Mouse (Mus musculus): ENCODE measurements around the gene Trim69. TPM values are rescaled to one million over a fixed set of nuclear protein-coding genes. Genes with fewer than 3 reads are reported as not detected.

The Trim69 gene
- polyA plus RNA-seq, 1 experiment from 2014 or later: not detected

DNA sequence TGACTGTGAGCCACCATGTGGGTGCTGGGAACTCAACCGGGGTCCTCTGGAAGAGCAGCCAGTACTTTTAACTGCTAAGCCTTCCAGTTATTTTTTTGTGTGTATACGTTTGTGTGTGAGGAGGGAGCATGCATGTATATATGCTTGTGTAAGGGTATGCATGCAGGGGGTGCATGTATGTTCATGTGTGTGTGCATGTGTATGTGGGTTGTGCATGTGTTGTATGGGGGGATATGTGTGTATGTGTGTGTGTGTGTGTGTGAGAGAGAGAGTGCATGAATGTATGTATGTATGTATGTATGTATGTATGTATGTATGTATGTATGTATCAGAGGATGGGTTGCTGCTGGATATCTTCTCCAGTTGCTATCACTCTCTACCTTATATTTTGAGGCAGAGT lies 6.0 kb upstream of the Trim69 start:
- no peak overlapping the region for H3K4me3 ChIP-seq
- no peak for ATAC-seq (ENCODE audit: insufficient number of reproducible peaks, insufficient read depth, low FRiP score, low TSS enrichment, low read depth)
- H3K9ac ChIP-seq: no peak overlapping the region
- no peaks in the 10 kb centered on the region for H3K27me3 ChIP-seq
- H3K9me3 ChIP-seq: no peaks in the 10 kb centered on the region
- peaks cover 28% of the 10 kb centered on the region for H3K36me3 ChIP-seq
- WGBS: 90% methylated on average over 2 of the region's 2 CpGs
- H3K27ac ChIP-seq: no peak overlapping the region
- no peak overlapping the region for H3K4me2 ChIP-seq
- peaks cover 15% of the 10 kb centered on the region for H3K4me1 ChIP-seq

DNA sequence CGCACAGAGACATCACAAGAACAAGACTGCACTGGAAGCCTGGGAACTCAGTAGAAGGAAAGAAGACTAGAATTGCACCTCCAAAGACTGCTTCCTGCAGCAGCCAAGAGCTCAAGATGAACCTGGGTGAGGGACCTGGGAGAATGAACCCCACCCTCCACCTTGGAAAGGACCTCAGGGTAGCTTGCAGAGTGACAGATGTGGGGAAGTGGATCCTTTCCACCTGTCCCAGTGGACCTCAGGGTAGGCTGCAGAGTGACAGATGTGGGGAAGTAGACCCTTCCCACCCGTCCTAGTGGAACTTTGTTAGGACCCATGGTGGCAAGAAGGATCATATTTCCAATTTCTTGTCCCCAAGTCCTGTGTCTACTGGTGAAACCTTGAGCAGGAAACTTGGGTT lies 5.2 kb upstream of the Trim69 start:
- Histone ChIP-seq H3K27ac (no peak overlapping the region), H3K9me3 (no peaks in the 10 kb centered on the region), H3K36me3 (peaks cover 28% of the 10 kb centered on the region), H3K4me1 (peaks cover 9% of the 10 kb centered on the region; the same call in 1 of the 2 replicates), H3K4me3 (no peak overlapping the region), H3K4me2 (no peak overlapping the region), H3K27me3 (no peaks in the 10 kb centered on the region), H3K9ac (no peak overlapping the region)
- 77% methylated on average over 2 of the region's 2 CpGs for WGBS
- no peak for ATAC-seq (ENCODE audit: insufficient number of reproducible peaks, insufficient read depth, low FRiP score, low TSS enrichment, low read depth)

DNA sequence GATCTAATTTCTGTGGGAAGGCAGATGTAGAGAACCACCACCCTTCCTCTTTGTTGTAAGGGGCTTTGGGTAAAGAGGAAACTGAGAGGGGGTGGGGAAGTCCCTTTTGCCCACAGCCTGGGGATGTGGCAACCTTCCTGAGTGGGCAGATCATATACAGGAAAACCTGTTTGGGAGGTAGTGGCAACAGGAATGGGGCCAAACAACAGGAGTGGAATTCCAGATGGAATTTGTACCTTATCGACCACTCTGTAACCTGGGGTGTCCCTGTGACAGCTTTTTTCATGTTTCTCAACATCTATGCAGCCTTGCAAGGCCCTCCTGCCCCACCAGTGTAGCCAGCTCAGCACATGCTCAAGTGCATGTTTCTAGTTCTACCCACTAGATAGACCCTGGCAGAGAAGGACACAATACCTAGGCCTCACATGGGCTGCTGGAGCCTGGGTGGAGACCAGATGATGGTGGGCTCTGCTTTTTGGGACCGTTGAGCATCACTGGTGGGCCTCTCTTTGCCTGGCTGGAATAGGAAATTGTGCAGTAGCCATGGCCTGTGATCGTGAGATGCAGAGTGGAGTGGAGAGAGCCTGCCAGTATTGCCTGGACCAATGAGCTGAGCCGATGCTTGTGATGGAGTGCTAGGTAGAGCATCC lies 4.3 kb upstream of the Trim69 start:
- no peak for ATAC-seq (ENCODE audit: insufficient number of reproducible peaks, insufficient read depth, low FRiP score, low TSS enrichment, low read depth)
- Histone ChIP-seq H3K36me3 (peaks cover 24% of the 10 kb centered on the region), H3K27me3 (no peaks in the 10 kb centered on the region), H3K9ac (no peak overlapping the region), H3K4me2 (no peak overlapping the region), H3K27ac (no peak overlapping the region), H3K4me1 (peaks cover 9% of the 10 kb centered on the region; the same call in 1 of the 2 replicates), H3K4me3 (no peak overlapping the region), H3K9me3 (no peaks in the 10 kb centered on the region)
- 90% methylated on average over 4 of the region's 4 CpGs for WGBS

DNA sequence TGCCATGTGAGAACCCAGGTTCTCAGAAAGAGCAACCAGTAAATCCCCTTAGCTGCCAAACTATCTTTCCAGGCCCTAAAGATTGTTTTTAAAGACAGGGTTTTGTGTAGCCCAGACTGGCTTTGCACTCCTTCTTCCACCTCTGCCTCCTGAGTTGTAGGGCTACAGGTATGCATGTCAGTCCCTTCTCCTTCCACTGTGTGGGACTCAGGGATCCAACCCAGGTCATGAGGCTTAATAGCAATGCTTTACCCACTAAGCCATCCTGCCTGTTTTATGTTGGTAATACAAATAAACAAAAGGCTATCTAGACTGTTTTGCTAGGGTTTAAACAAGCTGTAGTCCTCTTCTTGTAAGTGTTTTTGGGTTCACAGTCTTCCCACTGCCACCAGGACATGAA lies 2.9 kb upstream of the Trim69 start:
- H3K36me3 ChIP-seq: peaks cover 15% of the 10 kb centered on the region; the same call in 1 of the 2 replicates
- no peak for ATAC-seq (ENCODE audit: insufficient number of reproducible peaks, insufficient read depth, low FRiP score, low TSS enrichment, low read depth)
- no peaks in the 10 kb centered on the region for H3K27me3 ChIP-seq
- no peak overlapping the region for H3K4me3 ChIP-seq
- no peak overlapping the region for H3K27ac ChIP-seq
- H3K9ac ChIP-seq: no peak overlapping the region
- H3K4me1 ChIP-seq: peaks cover 9% of the 10 kb centered on the region; the same call in 1 of the 2 replicates
- H3K9me3 ChIP-seq: no peaks in the 10 kb centered on the region
- no peak overlapping the region for H3K4me2 ChIP-seq

DNA sequence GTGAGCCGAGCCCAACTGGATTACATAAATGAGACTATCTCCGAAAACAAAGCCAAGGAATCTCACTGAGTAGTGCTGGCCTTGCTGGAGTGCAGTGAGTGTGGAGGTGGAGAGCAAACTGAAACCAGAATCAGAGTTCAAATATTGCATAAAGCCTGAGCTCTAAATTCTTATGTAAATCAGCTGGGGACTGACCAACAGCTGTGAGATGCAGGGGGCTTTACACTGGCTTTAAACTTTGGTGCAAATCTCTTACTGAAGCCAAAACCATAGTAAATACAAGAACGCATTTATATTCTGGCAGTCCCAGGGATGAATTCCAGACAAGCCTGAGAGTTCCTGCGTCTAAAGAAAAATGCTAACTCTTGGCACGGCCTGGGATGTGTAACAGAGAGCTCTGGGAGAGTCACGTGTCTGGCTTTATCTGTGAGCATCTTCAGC lies 2.1 kb upstream of the Trim69 start:
- Histone ChIP-seq H3K27me3 (no peaks in the 10 kb centered on the region), H3K4me2 (no peak overlapping the region), H3K4me3 (no peak overlapping the region), H3K9ac (no peak overlapping the region), H3K36me3 (peaks cover 12% of the 10 kb centered on the region; the same call in 1 of the 2 replicates), H3K27ac (peak overlapping the region; percentile 55; the same call in 1 of the 2 replicates), H3K9me3 (no peaks in the 10 kb centered on the region), H3K4me1 (peaks cover 9% of the 10 kb centered on the region; the same call in 1 of the 2 replicates)
- ATAC-seq (ENCODE audit: insufficient number of reproducible peaks, insufficient read depth, low FRiP score, low TSS enrichment, low read depth): no peak
- 40% methylated on average over 6 of the region's 6 CpGs for WGBS

DNA sequence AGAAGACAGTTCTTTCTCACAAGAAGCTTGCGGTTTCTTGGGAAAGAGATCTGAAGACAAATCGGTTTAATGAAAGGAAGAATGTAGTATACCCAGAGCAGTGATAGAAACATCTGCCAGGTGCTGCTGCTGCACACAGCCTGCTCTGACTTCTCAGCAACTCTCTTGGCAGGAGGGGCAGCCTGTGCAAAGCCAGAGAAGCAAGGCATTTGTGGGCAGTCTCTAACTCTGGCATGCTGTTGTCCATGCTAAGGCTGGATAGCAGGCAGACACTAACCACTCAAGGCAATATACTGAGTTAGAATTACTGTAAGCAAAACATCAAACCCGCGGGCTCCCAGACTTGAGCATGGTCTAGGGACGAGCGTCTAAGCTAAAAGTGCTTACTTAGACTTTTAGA lies 833 bp upstream of the Trim69 start:
- peaks cover 9% of the 10 kb centered on the region; the same call in 1 of the 2 replicates for H3K36me3 ChIP-seq
- no peaks in the 10 kb centered on the region for H3K27me3 ChIP-seq
- no peak for ATAC-seq (ENCODE audit: insufficient number of reproducible peaks, insufficient read depth, low FRiP score, low TSS enrichment, low read depth)
- H3K4me3 ChIP-seq: no peak overlapping the region
- H3K9ac ChIP-seq: no peak overlapping the region
- H3K9me3 ChIP-seq: no peaks in the 10 kb centered on the region
- WGBS: 75% methylated on average over 6 of the region's 6 CpGs
- no peak overlapping the region for H3K27ac ChIP-seq
- H3K4me2 ChIP-seq: no peak overlapping the region
- H3K4me1 ChIP-seq: peaks cover 14% of the 10 kb centered on the region

DNA sequence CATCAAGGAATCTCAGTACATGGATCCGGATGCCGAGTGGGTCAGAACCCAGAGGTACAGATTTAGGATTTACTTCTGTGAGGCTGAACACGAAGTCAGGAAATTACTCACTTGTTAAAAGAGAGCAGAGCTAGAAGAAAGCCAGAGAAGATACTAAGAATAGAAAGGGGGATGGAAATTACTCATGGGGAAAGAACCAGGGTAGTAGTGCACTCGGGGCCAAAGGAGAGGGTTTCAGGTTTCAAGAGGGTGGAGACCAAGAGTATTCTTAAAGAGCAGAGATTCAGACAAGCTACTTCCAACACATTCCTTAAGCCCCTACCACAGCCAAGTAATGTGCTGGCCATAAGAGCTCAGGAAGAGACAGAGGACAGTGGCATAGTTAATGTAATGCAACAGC lies 1.0 kb downstream of the Trim69 start:
- Histone ChIP-seq H3K4me1 (peaks cover 14% of the 10 kb centered on the region), H3K9me3 (no peaks in the 10 kb centered on the region), H3K27me3 (no peaks in the 10 kb centered on the region), H3K36me3 (no peaks in the 10 kb centered on the region), H3K4me2 (no peak overlapping the region), H3K27ac (no peak overlapping the region), H3K9ac (no peak overlapping the region), H3K4me3 (no peak overlapping the region)
- no peak for ATAC-seq (ENCODE audit: insufficient number of reproducible peaks, insufficient read depth, low FRiP score, low TSS enrichment, low read depth)
- 41% methylated on average over 4 of the region's 4 CpGs for WGBS

DNA sequence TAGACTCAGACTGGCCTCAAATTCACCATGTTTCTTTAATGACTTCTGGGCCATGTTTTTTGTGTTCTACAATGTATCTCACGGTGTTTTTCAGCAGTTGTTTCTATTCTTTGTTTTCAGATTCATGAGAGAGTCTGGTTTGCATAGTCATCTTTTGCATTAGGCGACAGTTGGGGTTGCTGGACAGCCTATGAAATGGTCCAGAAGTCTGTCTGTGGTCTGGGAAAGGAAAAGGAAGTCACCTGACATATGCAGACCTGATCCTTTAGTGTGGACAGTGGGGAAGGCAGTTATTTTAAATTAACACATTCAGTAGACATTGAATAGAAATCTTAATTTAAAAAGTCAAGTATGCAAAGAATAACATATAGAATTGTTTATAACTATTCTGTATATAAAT lies 2.0 kb downstream of the Trim69 start:
- H3K4me1 ChIP-seq: peaks cover 14% of the 10 kb centered on the region
- 75% methylated on average over 2 of the region's 2 CpGs for WGBS

DNA sequence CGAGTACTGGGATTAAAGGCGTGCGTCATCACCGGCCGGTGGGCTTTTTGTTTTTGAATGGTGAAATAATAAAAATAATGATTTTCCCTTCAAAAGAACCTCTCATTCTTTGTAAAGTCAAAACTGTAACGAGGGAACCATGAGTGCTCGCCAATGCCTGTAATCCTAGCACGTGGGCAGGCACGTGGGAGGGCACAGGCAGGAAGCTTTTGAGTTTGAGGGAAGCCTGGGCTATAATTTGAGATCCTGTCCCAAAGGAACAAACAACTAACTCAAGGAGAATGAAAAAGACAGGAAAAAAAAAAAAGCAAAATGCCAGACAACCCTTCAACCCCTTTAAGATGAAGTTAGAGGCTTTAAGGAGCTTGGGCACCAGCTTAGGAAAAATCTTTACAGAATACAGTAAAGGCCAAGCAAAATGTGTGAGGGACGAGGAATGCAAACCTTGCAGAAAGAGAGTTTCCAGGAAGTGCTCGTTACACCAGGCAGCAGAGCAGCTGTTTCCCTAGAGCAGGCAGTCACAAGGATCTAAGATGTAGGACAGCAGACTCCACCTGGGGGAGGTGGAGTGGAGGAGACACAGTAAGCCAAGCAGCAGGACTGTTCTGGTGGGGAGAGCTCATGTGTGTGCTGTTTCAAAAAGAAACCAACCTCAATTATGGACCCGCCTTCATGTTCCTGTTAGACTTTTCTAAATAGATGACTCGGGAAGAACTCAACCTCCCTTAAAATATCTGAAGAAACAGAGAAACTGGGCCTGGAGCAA lies 3.1 kb downstream of the Trim69 start:
- Histone ChIP-seq H3K27me3 (no peaks in the 10 kb centered on the region), H3K36me3 (no peaks in the 10 kb centered on the region), H3K27ac (no peak overlapping the region), H3K4me3 (no peak overlapping the region), H3K4me2 (no peak overlapping the region), H3K4me1 (peaks cover 8% of the 10 kb centered on the region), H3K9me3 (no peaks in the 10 kb centered on the region), H3K9ac (no peak overlapping the region)
- 63% methylated on average over 13 of the region's 13 CpGs for WGBS
- ATAC-seq (ENCODE audit: insufficient number of reproducible peaks, insufficient read depth, low FRiP score, low TSS enrichment, low read depth): no peak

More for the DNA sequence above, 2.0 kb downstream of the Trim69 start:
- no peaks in the 10 kb centered on the region for H3K36me3 ChIP-seq
- no peaks in the 10 kb centered on the region for H3K9me3 ChIP-seq
- H3K4me3 ChIP-seq: no peak overlapping the region
- H3K4me2 ChIP-seq: no peak overlapping the region
- H3K27ac ChIP-seq: no peak overlapping the region
- no peaks in the 10 kb centered on the region for H3K27me3 ChIP-seq
- no peak overlapping the region for H3K9ac ChIP-seq
- ATAC-seq (ENCODE audit: insufficient number of reproducible peaks, insufficient read depth, low FRiP score, low TSS enrichment, low read depth): no peak

DNA sequence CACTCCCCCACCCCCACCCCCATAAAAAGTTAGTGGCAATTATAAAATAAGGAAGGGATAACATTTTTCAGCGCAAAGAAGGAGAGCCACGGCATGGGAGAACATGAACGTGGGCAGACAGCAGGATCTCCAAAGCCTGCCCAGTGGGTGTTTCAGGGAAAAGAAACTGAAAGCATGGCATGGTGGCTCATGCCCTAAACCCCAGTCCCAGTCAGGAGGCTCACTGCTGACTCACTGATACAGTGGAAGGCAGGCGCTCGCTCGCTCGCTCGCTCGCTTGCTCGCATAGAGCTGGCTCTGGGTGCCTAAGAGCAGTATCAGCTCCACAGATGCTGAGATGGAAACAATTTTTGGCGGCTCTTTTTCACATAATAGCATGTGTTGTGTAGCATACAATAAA lies 3.8 kb downstream of the Trim69 start:
- Histone ChIP-seq H3K4me1 (peaks cover 5% of the 10 kb centered on the region), H3K9ac (no peak overlapping the region), H3K36me3 (no peaks in the 10 kb centered on the region), H3K9me3 (no peaks in the 10 kb centered on the region), H3K4me3 (no peak overlapping the region), H3K4me2 (no peak overlapping the region), H3K27me3 (no peaks in the 10 kb centered on the region), H3K27ac (no peak overlapping the region)
- ATAC-seq (ENCODE audit: insufficient number of reproducible peaks, insufficient read depth, low FRiP score, low TSS enrichment, low read depth): no peak
- WGBS: 81% methylated on average over 11 of the region's 11 CpGs

DNA sequence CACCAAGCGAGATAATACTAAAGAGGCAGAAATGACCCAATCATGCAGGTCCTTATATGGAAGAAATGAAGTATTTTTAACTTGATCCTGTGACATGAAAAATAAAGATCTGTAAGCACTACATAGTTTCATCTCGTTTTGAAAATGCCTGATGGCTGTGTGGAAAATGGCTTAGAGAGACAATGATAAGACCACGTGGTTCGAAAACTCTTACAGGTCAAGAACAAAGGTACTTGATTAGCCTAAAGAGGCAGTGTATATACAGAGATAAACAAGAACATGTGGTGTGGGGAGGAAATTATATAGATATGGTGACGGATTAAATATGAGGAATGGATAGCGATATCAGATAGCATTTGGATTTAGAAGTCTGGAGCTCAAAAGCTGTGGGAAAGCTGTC lies 10.8 kb downstream of the Trim69 start:
- H3K36me3 ChIP-seq: no peaks in the 10 kb centered on the region
- H3K4me1 ChIP-seq: no peaks in the 10 kb centered on the region
- no peak overlapping the region for H3K4me2 ChIP-seq
- no peaks in the 10 kb centered on the region for H3K9me3 ChIP-seq
- ATAC-seq (ENCODE audit: insufficient number of reproducible peaks, insufficient read depth, low FRiP score, low TSS enrichment, low read depth): no peak
- H3K4me3 ChIP-seq: no peak overlapping the region
- 71% methylated on average over 6 of the region's 6 CpGs for WGBS
- H3K27me3 ChIP-seq: no peaks in the 10 kb centered on the region
- H3K9ac ChIP-seq: no peak overlapping the region
- no peak overlapping the region for H3K27ac ChIP-seq

DNA sequence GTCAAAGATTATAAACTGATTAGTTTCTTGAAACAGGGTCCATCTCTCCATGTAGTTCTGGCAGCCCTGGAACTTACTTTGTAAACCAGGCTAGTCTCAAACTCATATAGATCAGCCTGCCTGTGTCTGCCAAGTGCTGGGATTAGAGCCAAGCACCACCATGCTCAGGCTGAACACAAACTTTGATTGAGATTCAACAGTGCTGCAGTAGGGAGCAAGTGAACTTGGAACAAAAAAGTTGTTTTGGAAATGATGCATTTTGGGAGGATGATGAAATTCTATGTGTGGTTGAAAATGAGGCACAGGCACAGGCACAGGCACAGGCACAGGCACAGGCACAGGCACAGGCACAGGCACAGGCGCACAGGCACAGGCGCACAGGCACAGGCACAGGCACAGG lies 11.7 kb downstream of the Trim69 start:
- Histone ChIP-seq H3K9ac (no peak overlapping the region), H3K4me2 (no peak overlapping the region), H3K4me1 (no peaks in the 10 kb centered on the region), H3K27ac (no peak overlapping the region), H3K4me3 (no peak overlapping the region), H3K27me3 (no peaks in the 10 kb centered on the region), H3K9me3 (no peaks in the 10 kb centered on the region), H3K36me3 (no peaks in the 10 kb centered on the region)
- 95% methylated on average over 2 of the region's 2 CpGs for WGBS
- ATAC-seq (ENCODE audit: insufficient number of reproducible peaks, insufficient read depth, low FRiP score, low TSS enrichment, low read depth): no peak

Data from embryonic facial prominence, embryonic 13.5 days (tissue).